Mouse (Mus musculus) G1E (cell line): ENCODE results near the gene Azin2.

Experiments
- CTCF ChIP-seq: IDR thresholded peaks from 2 replicates; pipeline ENCODE4 v1.5.1; 2012; ENCODE audit warnings: low read depth, low read length, inconsistent platforms, mixed read lengths
- GATA1 ChIP-seq: IDR thresholded peaks from 2 replicates; pipeline ENCODE4 v1.6.1; 2012; ENCODE audit warnings: borderline replicate concordance, low read length, inconsistent platforms, mixed read lengths
- GATA2 ChIP-seq: IDR thresholded peaks from 2 replicates; pipeline ENCODE4 v1.6.1; 2012; ENCODE audit warnings: low read depth, low read length, inconsistent platforms, borderline replicate concordance
- POLR2AphosphoS5 ChIP-seq: IDR thresholded peaks from 2 replicates; pipeline ENCODE4 v1.6.1; 2012; ENCODE audit warnings: low read depth, low read length, inconsistent platforms; ENCODE audit not compliant: insufficient replicate concordance
- TAL1 ChIP-seq: conservative IDR thresholded peaks from 2 replicates; pipeline ENCODE4 v1.6.1; 2012; ENCODE audit warnings: low read depth, low read length, inconsistent platforms, mixed read lengths

GRCm38 (mm10) chr4:128959676-128960075 is 2.6 kb downstream of the Azin2 start:
- TF ChIP-seq CTCF (no peak), TAL1 (no peak), GATA2 (no peak), GATA1 (no peak), POLR2AphosphoS5 (no peak)
